Mouse (Mus musculus): ENCODE measurements around the gene R3hdml.

GRCm38 (mm10) chr2:163490656-163491055 lies 1.5 kb upstream of the R3hdml start:
- TF ChIP-seq EP300 (IDR thresholded peaks at IDR 0.05; ENCODE audit: low read depth) (no peak), CTCF (IDR thresholded peaks at IDR 0.05; ENCODE audit: low read depth) (no peak)
